ENCODE assay signal across 8 mouse cellular contexts in the genomic region with DNA sequence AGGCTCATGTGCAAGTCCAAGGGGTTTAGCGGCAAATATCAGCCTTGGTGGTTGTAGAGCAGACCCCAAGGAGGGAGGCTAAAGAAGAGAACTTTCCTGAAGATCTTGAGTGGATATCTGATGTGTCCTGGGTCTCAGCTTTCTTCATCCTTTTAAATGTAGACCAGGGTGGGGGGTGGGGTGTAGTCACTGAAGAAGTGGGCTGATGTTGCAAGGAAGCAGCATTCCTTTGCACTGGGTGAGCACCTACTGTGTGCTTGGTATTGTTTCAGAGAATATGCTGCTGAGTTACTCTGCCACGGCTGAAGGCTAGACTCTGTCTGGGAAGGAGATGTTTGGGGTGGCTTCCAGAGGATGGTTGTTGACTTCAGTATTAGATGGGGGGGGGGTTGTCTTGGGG. TPM values are rescaled to one million over a fixed set of nuclear protein-coding genes. Genes with fewer than 3 reads are reported as not detected.
DNase-seq lines count a peak whose midpoint lies in the region; ATAC-seq and TF ChIP-seq lines count a peak whose summit lies in the region.

No protein-coding gene starts in this region.

- DNase-seq in heart, postnatal 10 days, result no peak
- no peak for DNase-seq in liver, postnatal 0 days
- no peak for DNase-seq in urinary bladder, postnatal 14 days (ENCODE audit: low spot score)
- DNase-seq in spleen, postnatal 14 days (ENCODE audit: low spot score in 2 of 2), result no peak
- no peak for DNase-seq in gastrocnemius, postnatal 4 days (ENCODE audit: low spot score in 2 of 2)

- no peaks in the 10 kb centered on the region for H3K27me3 ChIP-seq in heart, embryonic 11.5 days (ENCODE audit: control insufficient read depth, insufficient read depth, low read length)
- H3K27me3 ChIP-seq in E14TG2a.4 (ENCODE audit: insufficient read depth, low read length), result no peaks in the 10 kb centered on the region
- H3K27me3 ChIP-seq in heart, embryonic 16.5 days (ENCODE audit: control insufficient read depth, insufficient read depth, low read length), result no peaks in the 10 kb centered on the region
- H3K27me3 ChIP-seq in liver, postnatal 0 days (ENCODE audit: insufficient read depth, low read length), result no peaks in the 10 kb centered on the region

- peaks cover 29% of the 10 kb centered on the region for H3K4me1 ChIP-seq in heart, embryonic 11.5 days (ENCODE audit: control insufficient read depth, insufficient read depth, low read length)
- peaks cover 85% of the 10 kb centered on the region for H3K4me1 ChIP-seq in E14TG2a.4 (replicated peaks; ENCODE audit: low read depth, low read length)
- H3K4me1 ChIP-seq in heart, embryonic 16.5 days (ENCODE audit: control insufficient read depth, insufficient read depth, low read length), result peaks cover 34% of the 10 kb centered on the region
- H3K4me1 ChIP-seq in liver, postnatal 0 days (ENCODE audit: insufficient read depth), result peaks cover 63% of the 10 kb centered on the region

- H3K9ac ChIP-seq in heart, embryonic 11.5 days (ENCODE audit: low read depth, low read length), result peak overlapping the region; percentile 80
- peak overlapping the region; percentile 77 for H3K9ac ChIP-seq in heart, embryonic 16.5 days (ENCODE audit: low read length)
- H3K9ac ChIP-seq in liver, postnatal 0 days (replicated peaks), result peak overlapping the region; percentile 70

- no peak for TF ChIP-seq EP300 in liver, postnatal 0 days (IDR thresholded peaks at IDR 0.05; ENCODE audit: low read depth)

- no peaks in the 10 kb centered on the region; the same call in 1 of the 2 replicates for H3K36me3 ChIP-seq in heart, embryonic 11.5 days (ENCODE audit: control insufficient read depth, insufficient read depth, low read length)
- H3K36me3 ChIP-seq in E14TG2a.4 (ENCODE audit: insufficient read depth, low read length), result peaks cover 8% of the 10 kb centered on the region
- no peaks in the 10 kb centered on the region for H3K36me3 ChIP-seq in heart, embryonic 16.5 days (ENCODE audit: control insufficient read depth, insufficient read depth)
- no peaks in the 10 kb centered on the region; the same call in 1 of the 2 replicates for H3K36me3 ChIP-seq in liver, postnatal 0 days (replicated peaks; ENCODE audit: insufficient read depth, low read length)

- no peaks in the 10 kb centered on the region for H3K9me3 ChIP-seq in heart, embryonic 11.5 days (replicated peaks; ENCODE audit: control insufficient read depth, low read length)
- H3K9me3 ChIP-seq in E14TG2a.4 (ENCODE audit: low read length), result no peaks in the 10 kb centered on the region
- H3K9me3 ChIP-seq in heart, embryonic 16.5 days (replicated peaks; ENCODE audit: control insufficient read depth, low read length), result no peaks in the 10 kb centered on the region
- no peaks in the 10 kb centered on the region for H3K9me3 ChIP-seq in liver, postnatal 0 days (ENCODE audit: low read length)

- ATAC-seq in heart, embryonic 11.5 days (replicated peaks; ENCODE audit: insufficient number of reproducible peaks, low FRiP score, low TSS enrichment), result no peak
- no peak for ATAC-seq in heart, embryonic 16.5 days (replicated peaks; ENCODE audit: extremely low read depth, insufficient read depth, low FRiP score)
- ATAC-seq in liver, postnatal 0 days, result no peak

- TF ChIP-seq CTCF in E14TG2a.4 (conservative IDR thresholded peaks at IDR 0.05; ENCODE audit: low read length), result no peak
- no peak for TF ChIP-seq CTCF in liver, postnatal 0 days (IDR thresholded peaks at IDR 0.05; ENCODE audit: low read depth)

- intact Hi-C loops in heart, postnatal 10 days (cut with DNase I), result no loop called here

- peak overlapping the region; percentile 49 for H3K4me3 ChIP-seq in heart, embryonic 11.5 days (ENCODE audit: low read depth, low read length)
- H3K4me3 ChIP-seq in E14TG2a.4 (replicated peaks; ENCODE audit: low read length), result peak overlapping the region; percentile 77
- peak overlapping the region; percentile 55 for H3K4me3 ChIP-seq in heart, embryonic 16.5 days (ENCODE audit: low read length)
- H3K4me3 ChIP-seq in liver, postnatal 0 days (ENCODE audit: low read depth, low read length), result peak overlapping the region; percentile 60

- 73% methylated on average over 2 of the region's 2 CpGs for WGBS in heart, embryonic 11.5 days (ENCODE audit: insufficient replicate concordance)
- 49% methylated on average over 2 of the region's 2 CpGs for WGBS in heart, embryonic 16.5 days
- WGBS in liver, postnatal 0 days (ENCODE audit: insufficient replicate concordance), result 27% methylated on average over 2 of the region's 2 CpGs

- H3K27ac ChIP-seq in heart, embryonic 11.5 days (ENCODE audit: low read depth, low read length), result no peak overlapping the region
- peak overlapping the region; percentile 58 for H3K27ac ChIP-seq in heart, embryonic 16.5 days (ENCODE audit: low read length)
- H3K27ac ChIP-seq in liver, postnatal 0 days (ENCODE audit: low read depth), result peak overlapping the region; percentile 100

- peak overlapping the region; percentile 87 for H3K4me2 ChIP-seq in heart, embryonic 11.5 days
- H3K4me2 ChIP-seq in heart, embryonic 16.5 days (ENCODE audit: low read depth, low read length), result peak overlapping the region; percentile 77
- H3K4me2 ChIP-seq in liver, postnatal 0 days (ENCODE audit: low read depth, low read length), result peak overlapping the region; percentile 89

RNA-seq across cellular contexts. Expression of a gene that starts 0.7 kb away (rescaled TPM):
- 559 and 565 TPM in 2 replicates for polyA plus RNA-seq in heart, embryonic 11.5 days (2014; fragmentation: Nextera tagmentation; extraction: Ambion mirVana)
- 100 to 1,000 TPM; 119 to 132 TPM for total RNA-seq in heart, postnatal 10 days (2021)
- polyA plus RNA-seq in heart, embryonic 16.5 days (2015; fragmentation: Nextera tagmentation; extraction: Ambion mirVana), result 412 and 420 TPM in 2 replicates
- 249 and 250 TPM in 2 replicates for polyA plus RNA-seq in liver, postnatal 0 days (2015; fragmentation: Nextera tagmentation; extraction: Ambion mirVana)
- total RNA-seq in gastrocnemius, postnatal 4 days (2021), result 100 to 1,000 TPM; 270 to 304 TPM

RNA-seq across cellular contexts. Expression of a gene that starts 3.5 kb away (rescaled TPM):
- 15.9 and 18.3 TPM in 2 replicates for polyA plus RNA-seq in heart, embryonic 11.5 days (2014; fragmentation: Nextera tagmentation; extraction: Ambion mirVana)
- total RNA-seq in heart, postnatal 10 days (2021), result 10 to 100 TPM; 14.0 to 15.5 TPM
- polyA plus RNA-seq in heart, embryonic 16.5 days (2015; fragmentation: Nextera tagmentation; extraction: Ambion mirVana), result 20.3 and 20.8 TPM in 2 replicates
- 6.5 and 8.1 TPM in 2 replicates for polyA plus RNA-seq in liver, postnatal 0 days (2015; fragmentation: Nextera tagmentation; extraction: Ambion mirVana)
- 10 to 100 TPM; 11.9 to 12.5 TPM for total RNA-seq in gastrocnemius, postnatal 4 days (2021)
